Mouse (Mus musculus): ENCODE measurements around the gene Vsir. TPM values are rescaled to one million over a fixed set of nuclear protein-coding genes. Genes with fewer than 3 reads are reported as not detected.

Gene Vsir
- polyA plus RNA-seq (2014; fragmentation: Illumina TruSeq; extraction: RNeasy Lipid Tissue Mini Kit (QIAGEN cat#74804); ENCODE audit: low read depth, low replicate concordance): 1.1 TPM

DNA sequence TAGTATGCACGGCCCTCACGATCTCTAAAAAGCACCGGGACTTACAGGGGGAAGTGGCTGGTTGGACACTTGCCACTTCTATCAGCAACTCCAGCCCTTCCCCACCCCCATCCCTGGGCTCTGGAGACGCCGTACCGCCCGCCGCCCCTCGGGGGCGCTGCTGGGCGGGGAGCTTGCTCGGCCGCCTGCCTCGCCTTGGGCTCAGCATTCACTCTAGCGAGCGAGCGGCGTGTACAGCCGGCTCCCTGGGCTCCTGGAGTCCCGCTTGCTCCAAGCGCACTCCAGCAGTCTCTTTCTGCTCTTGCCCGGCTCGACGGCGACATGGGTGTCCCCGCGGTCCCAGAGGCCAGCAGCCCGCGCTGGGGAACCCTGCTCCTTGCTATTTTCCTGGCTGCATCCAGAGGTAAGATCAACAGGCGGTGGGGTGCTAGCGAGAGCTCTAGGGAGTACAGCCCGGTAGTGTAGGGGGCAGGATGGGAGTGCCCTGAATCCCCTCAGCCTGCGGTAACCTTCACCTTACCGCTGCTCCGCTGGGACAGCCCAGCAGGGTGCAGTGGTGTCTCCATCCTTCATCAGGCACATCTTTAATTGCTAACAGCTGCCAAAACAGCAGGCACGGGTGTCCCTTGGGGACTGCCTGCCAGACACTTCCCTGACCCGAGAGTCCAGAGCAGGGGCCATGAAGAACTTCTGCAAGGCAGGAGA is at the start of gene Vsir:
TSS of gene Vsir (plus strand) at position 151 of the 705 bp plus-strand sequence.

DNA sequence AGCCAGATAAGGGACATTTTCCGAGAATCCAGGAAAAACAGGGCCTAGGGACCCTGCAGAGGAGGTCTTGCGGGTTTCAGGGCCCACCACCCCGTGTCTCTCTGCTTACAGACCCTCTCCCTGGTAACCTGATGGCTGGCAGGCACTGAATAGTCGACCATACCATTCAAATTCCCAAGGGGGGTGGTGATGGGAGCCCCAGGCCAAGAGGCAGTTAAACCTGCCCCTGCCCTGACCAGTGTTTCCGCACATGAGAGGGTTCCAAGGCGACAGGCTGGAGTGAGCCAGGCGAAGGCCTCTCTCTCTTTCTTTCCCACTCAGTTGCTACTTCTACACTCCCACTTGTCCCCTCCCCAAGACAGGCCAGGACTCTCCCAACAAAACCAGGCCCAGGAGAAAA is 52.8 kb downstream of the Vsir start, which contains the start of gene Gm17455:
TSS of gene Gm17455 (plus strand) at position 278 of the 400 bp plus-strand sequence.

Other genes with a start within 250 kb of the Vsir start
- 0.19 TPM for gene Spock2, start 240.6 kb upstream of the Vsir start, polyA plus RNA-seq (2014; fragmentation: Illumina TruSeq; extraction: RNeasy Lipid Tissue Mini Kit (QIAGEN cat#74804); ENCODE audit: low read depth, low replicate concordance)
- 0.19 TPM for gene Chst3, start 127.6 kb upstream of the Vsir start, polyA plus RNA-seq (2014; fragmentation: Illumina TruSeq; extraction: RNeasy Lipid Tissue Mini Kit (QIAGEN cat#74804); ENCODE audit: low read depth, low replicate concordance)
- 85.8 TPM for gene Psap, start 69.2 kb upstream of the Vsir start, polyA plus RNA-seq (2014; fragmentation: Illumina TruSeq; extraction: RNeasy Lipid Tissue Mini Kit (QIAGEN cat#74804); ENCODE audit: low read depth, low replicate concordance)
- gene Gm17455, start 52.9 kb downstream of the Vsir start, polyA plus RNA-seq (2014; fragmentation: Illumina TruSeq; extraction: RNeasy Lipid Tissue Mini Kit (QIAGEN cat#74804); ENCODE audit: low read depth, low replicate concordance): not detected

Data from liver, adult 10 weeks (tissue).